ENCODE assay signal across 18 mouse cellular contexts in genomic region chr15:16541226-16541625, GRCm38 (mm10).
DNase-seq lines count a peak whose midpoint lies in the region; ATAC-seq lines count a peak whose summit lies in the region.
"Had no signal": no experiment of that assay in that cellular context is flagged by ENCODE, and none has a peak within 500 bp of the region (broad histone marks: within the 10 kb centered on the region; RNA-seq: fewer than 3 reads in every experiment).

No protein-coding gene starts in this region.

- peak; percentile 98 for ATAC-seq in frontal cortex, adult (ENCODE audit: low TSS enrichment)
- ATAC-seq: activated CD4-positive, CD25-positive, alpha-beta regulatory T cell, adult 4 months; hindbrain, embryonic 16.5 days; Patski had no signal

- no peak for DNase-seq in frontal cortex, postnatal 14 days (ENCODE audit: low spot score in 2 of 2)
- DNase-seq in layer of hippocampus, adult 9-11 months: peak; percentile 5
- no peak for DNase-seq in layer of hippocampus, postnatal 10 days (ENCODE audit: low spot score in 2 of 2)
- peak; percentile 10 to 14 for DNase-seq in right cerebral cortex, adult 2 months (ENCODE audit: low spot score in 2 of 2)
- DNase-seq in right cerebral cortex, postnatal 25 days: no peak
- no peak for DNase-seq in kidney, adult 18-20 months
- DNase-seq: adrenal gland, postnatal 14 days; cerebellum, adult 18-20 months; cerebellum, adult 9-11 months; cerebellum, postnatal 36 days; gastrocnemius, postnatal 10 days; heart, adult 18-20 months; heart, postnatal 10 days; heart, postnatal 4 days had no signal

Comparison
In these comparisons a context has a peak if more than half of its experiments do, and no peak if none do; other contexts are left out.
1. DNase-seq: peak in layer of hippocampus, adult 9-11 months (single experiment) and right cerebral cortex, adult 2 months (2 of 2); none in frontal cortex, postnatal 14 days (0 of 2), layer of hippocampus, postnatal 10 days (0 of 2), right cerebral cortex, postnatal 25 days (single experiment) and kidney, adult 18-20 months (single experiment).